Mouse (Mus musculus): ENCODE data around the gene Srsf3. TPM values are rescaled to one million over a fixed set of nuclear protein-coding genes. Genes with fewer than 3 reads are reported as not detected.

Srsf3 gene
- polyA plus RNA-seq, 1 experiment from 2014 or later, result 865 TPM

DNA sequence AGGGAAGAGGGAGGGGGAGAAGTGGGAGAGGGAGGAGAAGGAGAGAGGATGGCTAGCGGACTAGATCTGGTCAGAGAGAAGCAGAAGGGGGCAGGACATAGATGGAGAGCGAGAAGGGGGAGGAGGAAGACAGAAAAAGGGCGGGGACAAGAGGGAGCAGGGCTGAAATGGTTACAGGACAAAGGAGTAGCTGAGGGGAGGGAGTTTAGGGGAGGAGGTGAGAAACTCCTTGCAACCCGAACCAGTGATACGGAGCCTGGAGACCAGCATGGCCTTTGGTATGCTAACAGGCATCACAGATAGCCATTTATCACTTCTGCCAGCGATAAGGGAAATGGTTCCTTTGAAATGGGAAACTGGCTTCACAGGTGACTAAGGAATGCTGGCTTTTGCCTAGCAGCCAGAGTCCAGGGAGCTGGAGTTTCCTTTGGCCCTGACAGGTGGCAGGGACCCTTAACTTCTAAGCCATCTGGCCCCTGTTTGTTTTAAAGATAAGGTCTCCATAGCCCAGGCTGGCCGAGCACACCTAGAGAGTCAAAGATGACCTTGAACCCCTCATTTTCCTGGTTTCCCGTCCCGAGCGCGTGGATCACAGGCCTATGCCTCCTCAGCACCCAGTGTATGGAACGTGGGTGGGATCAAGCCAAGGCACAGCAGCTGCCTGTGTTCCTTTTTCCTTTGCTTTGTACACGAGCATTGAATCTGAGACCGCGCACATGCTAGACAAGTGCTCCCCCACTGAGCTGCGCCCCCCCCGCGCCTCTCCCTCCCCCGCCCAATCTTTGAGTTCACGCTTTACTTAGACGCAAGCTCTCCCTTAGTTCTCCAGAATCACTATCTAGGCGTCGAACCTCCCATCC is 48.6 kb downstream of the Srsf3 start:
- DNase-seq (ENCODE audit: low spot score), result no peak
- peak; percentile 53; the same call in 1 of the 2 replicates for ATAC-seq (replicated peaks; ENCODE audit: low FRiP score)
- H3K4me1 ChIP-seq (replicated peaks; ENCODE audit: control insufficient read depth, insufficient read depth, low read length), result peaks cover 21% of the 10 kb centered on the region
- WGBS, result 3% methylated on average over 22 of the region's 23 CpGs
- H3K36me3 ChIP-seq (ENCODE audit: control insufficient read depth, insufficient read depth, low read length), result no peaks in the 10 kb centered on the region
- peak overlapping the region; percentile 6; the same call in 1 of the 2 replicates for H3K4me2 ChIP-seq (ENCODE audit: low read depth, low read length, severe bottlenecking)
- H3K27me3 ChIP-seq (ENCODE audit: control insufficient read depth, insufficient read depth, low read length), result peaks cover 9% of the 10 kb centered on the region
- H3K4me3 ChIP-seq (ENCODE audit: low read depth, low read length), result no peak overlapping the region
- no peaks in the 10 kb centered on the region for H3K9me3 ChIP-seq (ENCODE audit: control insufficient read depth, low read length)
- no peak overlapping the region for H3K27ac ChIP-seq (ENCODE audit: low read depth, low read length)
- no peak overlapping the region for H3K9ac ChIP-seq (ENCODE audit: low read length)

DNA sequence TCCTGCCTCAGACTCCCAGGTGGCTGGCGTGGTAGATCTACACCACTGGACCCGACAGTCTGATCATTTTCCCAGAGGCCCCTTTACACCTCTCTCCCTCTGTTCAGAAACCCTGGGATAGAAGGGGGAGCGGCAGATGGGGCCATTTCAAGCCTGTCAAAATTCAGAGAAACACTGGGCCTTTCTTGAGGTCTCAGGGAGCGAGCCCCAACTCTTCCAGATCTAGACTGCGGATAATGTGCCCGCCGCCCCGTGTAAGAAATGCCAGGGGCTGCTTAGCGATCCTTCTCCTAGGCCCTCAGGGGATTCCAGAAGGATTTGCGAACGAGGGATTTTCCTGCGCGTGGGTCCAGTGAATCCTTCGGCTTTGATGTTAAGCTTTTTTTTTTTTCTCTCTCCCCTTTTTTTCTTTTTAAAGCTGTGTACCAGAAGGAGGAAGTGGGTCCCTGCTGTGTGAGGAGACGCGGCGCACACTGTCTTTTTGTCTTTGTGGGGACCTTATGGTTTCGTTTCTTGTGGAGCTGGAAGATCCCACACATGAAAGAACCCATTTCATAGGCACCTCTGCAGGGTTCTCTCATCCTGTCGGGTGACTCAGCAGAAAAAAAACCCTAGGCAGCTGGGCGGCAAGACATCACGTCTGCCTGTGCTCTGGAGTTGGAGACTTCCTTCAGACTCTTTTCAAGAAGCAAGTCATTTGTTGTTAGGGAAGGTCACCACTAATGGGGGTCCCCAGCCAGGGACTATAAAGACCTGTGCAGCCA is 49.4 kb downstream of the Srsf3 start:
- DNase-seq (ENCODE audit: low spot score) (no peak), ATAC-seq (replicated peaks; ENCODE audit: low FRiP score) (no peak)
- Histone ChIP-seq H3K9ac (ENCODE audit: low read length) (no peak overlapping the region), H3K27ac (ENCODE audit: low read depth, low read length) (no peak overlapping the region), H3K36me3 (ENCODE audit: control insufficient read depth, insufficient read depth, low read length) (no peaks in the 10 kb centered on the region), H3K4me3 (ENCODE audit: low read depth, low read length) (no peak overlapping the region), H3K4me1 (replicated peaks; ENCODE audit: control insufficient read depth, insufficient read depth, low read length) (peaks cover 21% of the 10 kb centered on the region), H3K4me2 (ENCODE audit: low read depth, low read length, severe bottlenecking) (peak overlapping the region; percentile 19; the same call in 1 of the 2 replicates), H3K27me3 (ENCODE audit: control insufficient read depth, insufficient read depth, low read length) (peaks cover 9% of the 10 kb centered on the region), H3K9me3 (ENCODE audit: control insufficient read depth, low read length) (no peaks in the 10 kb centered on the region)
- 3% methylated on average over 21 of the region's 21 CpGs for WGBS

DNA sequence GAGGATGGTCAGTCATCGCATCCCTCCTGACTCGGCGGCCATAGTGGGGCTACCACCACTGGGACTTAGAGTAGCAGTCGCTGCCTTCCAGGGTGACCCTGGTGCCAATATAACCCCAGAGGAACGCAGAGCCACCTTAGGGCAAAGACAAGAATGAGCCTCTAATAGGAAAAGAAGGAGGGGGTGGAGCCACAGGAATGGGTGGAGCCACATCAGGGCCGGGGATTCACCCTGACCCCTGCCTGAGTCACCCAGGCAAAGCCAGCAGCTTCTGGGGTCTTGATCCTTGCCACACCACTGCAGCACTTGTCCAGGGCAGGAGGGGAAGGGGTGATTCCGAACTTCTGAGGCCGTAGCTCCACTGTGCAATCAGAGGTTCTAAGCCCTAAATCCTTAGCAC is 51.2 kb downstream of the Srsf3 start:
- Histone ChIP-seq H3K4me3 (ENCODE audit: low read depth, low read length) (no peak overlapping the region), H3K9ac (ENCODE audit: low read length) (no peak overlapping the region), H3K36me3 (ENCODE audit: control insufficient read depth, insufficient read depth, low read length) (no peaks in the 10 kb centered on the region), H3K27ac (ENCODE audit: low read depth, low read length) (no peak overlapping the region), H3K9me3 (ENCODE audit: control insufficient read depth, low read length) (no peaks in the 10 kb centered on the region), H3K27me3 (ENCODE audit: control insufficient read depth, insufficient read depth, low read length) (peaks cover 9% of the 10 kb centered on the region), H3K4me1 (replicated peaks; ENCODE audit: control insufficient read depth, insufficient read depth, low read length) (peaks cover 16% of the 10 kb centered on the region), H3K4me2 (ENCODE audit: low read depth, low read length, severe bottlenecking) (no peak overlapping the region)
- DNase-seq (ENCODE audit: low spot score) (no peak), ATAC-seq (replicated peaks; ENCODE audit: low FRiP score) (no peak)
- 94% methylated on average over 8 of the region's 8 CpGs for WGBS

DNA sequence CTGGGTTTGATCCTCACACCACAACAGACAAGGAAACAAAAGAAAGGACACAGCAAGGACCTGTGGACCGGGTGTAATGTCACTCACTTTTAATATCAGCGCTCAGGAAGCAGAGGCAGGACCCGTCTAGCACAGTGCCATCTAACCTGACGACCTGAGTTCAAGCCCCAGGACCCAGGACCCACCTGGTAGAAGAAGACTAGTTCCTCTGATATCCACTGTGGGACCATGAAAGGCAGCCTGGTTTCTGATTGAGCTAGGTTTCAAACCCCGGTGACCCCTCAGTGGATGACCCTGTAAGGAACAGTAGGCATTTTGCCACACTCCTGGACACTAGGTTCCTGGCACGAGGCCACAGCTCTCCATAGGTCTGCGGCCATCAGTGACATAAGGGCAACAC is 52.2 kb downstream of the Srsf3 start:
- ATAC-seq (replicated peaks; ENCODE audit: low FRiP score), result no peak
- H3K27me3 ChIP-seq (ENCODE audit: control insufficient read depth, insufficient read depth, low read length), result peaks cover 9% of the 10 kb centered on the region
- peaks cover 9% of the 10 kb centered on the region for H3K4me1 ChIP-seq (replicated peaks; ENCODE audit: control insufficient read depth, insufficient read depth, low read length)
- H3K4me3 ChIP-seq (ENCODE audit: low read depth, low read length), result no peak overlapping the region
- 91% methylated on average over 7 of the region's 7 CpGs for WGBS
- H3K9ac ChIP-seq (ENCODE audit: low read length), result no peak overlapping the region
- no peak overlapping the region for H3K27ac ChIP-seq (ENCODE audit: low read depth, low read length)
- no peak overlapping the region for H3K4me2 ChIP-seq (ENCODE audit: low read depth, low read length, severe bottlenecking)
- H3K9me3 ChIP-seq (ENCODE audit: control insufficient read depth, low read length), result no peaks in the 10 kb centered on the region
- DNase-seq (ENCODE audit: low spot score), result no peak
- H3K36me3 ChIP-seq (ENCODE audit: control insufficient read depth, insufficient read depth, low read length), result no peaks in the 10 kb centered on the region

DNA sequence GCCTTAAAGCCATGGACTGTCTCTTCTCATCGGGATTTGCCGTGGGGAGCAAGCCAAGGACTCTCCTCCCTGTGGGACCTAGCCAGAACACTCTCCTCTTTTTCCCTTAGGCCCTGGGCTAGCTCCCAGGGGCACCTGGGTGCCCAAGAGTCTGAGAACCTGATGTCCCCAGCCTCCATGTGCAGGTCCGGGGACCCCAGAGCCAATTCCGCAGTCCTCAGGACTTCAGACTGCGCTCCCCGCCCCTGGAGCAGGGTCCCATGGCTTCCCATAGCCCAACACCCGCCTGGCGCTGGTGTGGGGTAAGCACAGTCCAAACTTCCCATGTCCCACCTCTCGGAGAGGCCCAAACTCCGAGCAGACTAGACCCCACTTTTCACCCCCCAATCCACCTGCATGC is 52.8 kb downstream of the Srsf3 start:
- Histone ChIP-seq H3K4me2 (ENCODE audit: low read depth, low read length, severe bottlenecking) (no peak overlapping the region), H3K9me3 (ENCODE audit: control insufficient read depth, low read length) (no peaks in the 10 kb centered on the region), H3K27me3 (ENCODE audit: control insufficient read depth, insufficient read depth, low read length) (peaks cover 9% of the 10 kb centered on the region), H3K4me3 (ENCODE audit: low read depth, low read length) (no peak overlapping the region), H3K36me3 (ENCODE audit: control insufficient read depth, insufficient read depth, low read length) (no peaks in the 10 kb centered on the region), H3K27ac (ENCODE audit: low read depth, low read length) (no peak overlapping the region), H3K9ac (ENCODE audit: low read length) (no peak overlapping the region), H3K4me1 (replicated peaks; ENCODE audit: control insufficient read depth, insufficient read depth, low read length) (peaks cover 9% of the 10 kb centered on the region)
- WGBS, result 81% methylated on average over 10 of the region's 10 CpGs
- ATAC-seq (replicated peaks; ENCODE audit: low FRiP score) (no peak), DNase-seq (ENCODE audit: low spot score) (no peak)

DNA sequence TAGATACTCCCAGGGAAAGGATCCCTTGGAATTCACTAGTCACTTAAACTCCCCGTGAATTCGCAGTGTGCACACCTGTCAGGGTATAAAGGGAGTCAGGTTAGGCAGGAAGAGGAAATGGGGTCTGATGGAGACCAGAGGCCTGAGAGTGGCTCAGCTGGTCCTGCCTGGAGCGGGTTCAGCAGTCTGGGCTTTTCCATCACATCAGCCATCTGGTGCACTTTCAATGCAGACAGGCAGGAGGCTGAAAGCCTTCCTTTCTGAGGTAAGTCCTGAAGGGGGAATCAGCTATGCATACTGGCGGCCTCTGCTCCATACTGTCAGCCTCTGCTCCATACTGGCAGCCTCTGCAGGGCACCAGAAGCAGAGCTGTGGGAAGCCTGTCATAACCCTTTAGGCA is 54.5 kb downstream of the Srsf3 start:
- peaks cover 3% of the 10 kb centered on the region for H3K27me3 ChIP-seq (ENCODE audit: control insufficient read depth, insufficient read depth, low read length)
- no peak overlapping the region for H3K4me3 ChIP-seq (ENCODE audit: low read depth, low read length)
- H3K9me3 ChIP-seq (ENCODE audit: control insufficient read depth, low read length), result no peaks in the 10 kb centered on the region
- no peak overlapping the region for H3K9ac ChIP-seq (ENCODE audit: low read length)
- H3K4me1 ChIP-seq (replicated peaks; ENCODE audit: control insufficient read depth, insufficient read depth, low read length), result no peaks in the 10 kb centered on the region
- no peak for ATAC-seq (replicated peaks; ENCODE audit: low FRiP score)
- H3K4me2 ChIP-seq (ENCODE audit: low read depth, low read length, severe bottlenecking), result no peak overlapping the region
- no peak overlapping the region for H3K27ac ChIP-seq (ENCODE audit: low read depth, low read length)
- 70% methylated on average over 4 of the region's 4 CpGs for WGBS
- no peaks in the 10 kb centered on the region for H3K36me3 ChIP-seq (ENCODE audit: control insufficient read depth, insufficient read depth, low read length)
- DNase-seq (ENCODE audit: low spot score), result no peak

DNA sequence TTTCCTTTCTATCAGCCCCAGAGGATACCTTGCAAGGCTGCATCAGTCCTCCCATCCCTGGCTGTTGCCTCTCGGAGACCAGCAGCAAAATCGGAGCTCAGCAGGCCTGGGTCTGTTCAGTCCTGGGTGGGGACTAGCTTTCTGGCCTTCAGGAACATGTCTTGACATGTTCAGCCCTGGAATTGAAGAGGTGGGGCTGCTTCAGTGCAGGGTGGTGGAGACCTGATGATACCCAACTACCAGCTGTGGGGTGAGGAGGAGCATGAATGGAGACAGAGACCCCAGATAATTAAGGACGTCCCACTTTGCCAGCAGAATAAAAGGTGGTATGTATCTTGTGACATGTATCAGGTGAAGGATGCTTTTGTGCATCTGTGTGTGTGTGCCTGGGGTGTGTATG is 58.3 kb downstream of the Srsf3 start, which contains the start of gene Cdkn1a:
Cdkn1a (plus strand) TSS at position 201 of the 400 bp plus-strand sequence.
- Histone ChIP-seq H3K9me3 (ENCODE audit: control insufficient read depth, low read length) (no peaks in the 10 kb centered on the region), H3K4me3 (ENCODE audit: low read depth, low read length) (no peak within 1 kb of the TSS), H3K9ac (ENCODE audit: low read length) (no peak within 1 kb of the TSS), H3K27me3 (ENCODE audit: control insufficient read depth, insufficient read depth, low read length) (peaks cover 26% of the 10 kb centered on the region), H3K4me1 (replicated peaks; ENCODE audit: control insufficient read depth, insufficient read depth, low read length) (peaks cover 13% of the 10 kb centered on the region; the same call in 1 of the 2 replicates), H3K36me3 (ENCODE audit: control insufficient read depth, insufficient read depth, low read length) (no peaks in the 10 kb centered on the region), H3K4me2 (ENCODE audit: low read depth, low read length, severe bottlenecking) (no peak within 1 kb of the TSS), H3K27ac (ENCODE audit: low read depth, low read length) (no peak within 1 kb of the TSS)
- DNase-seq (ENCODE audit: low spot score), result no peak
- 77% methylated on average over 3 of the region's 3 CpGs for WGBS
- ATAC-seq (replicated peaks; ENCODE audit: low FRiP score), result no peak

DNA sequence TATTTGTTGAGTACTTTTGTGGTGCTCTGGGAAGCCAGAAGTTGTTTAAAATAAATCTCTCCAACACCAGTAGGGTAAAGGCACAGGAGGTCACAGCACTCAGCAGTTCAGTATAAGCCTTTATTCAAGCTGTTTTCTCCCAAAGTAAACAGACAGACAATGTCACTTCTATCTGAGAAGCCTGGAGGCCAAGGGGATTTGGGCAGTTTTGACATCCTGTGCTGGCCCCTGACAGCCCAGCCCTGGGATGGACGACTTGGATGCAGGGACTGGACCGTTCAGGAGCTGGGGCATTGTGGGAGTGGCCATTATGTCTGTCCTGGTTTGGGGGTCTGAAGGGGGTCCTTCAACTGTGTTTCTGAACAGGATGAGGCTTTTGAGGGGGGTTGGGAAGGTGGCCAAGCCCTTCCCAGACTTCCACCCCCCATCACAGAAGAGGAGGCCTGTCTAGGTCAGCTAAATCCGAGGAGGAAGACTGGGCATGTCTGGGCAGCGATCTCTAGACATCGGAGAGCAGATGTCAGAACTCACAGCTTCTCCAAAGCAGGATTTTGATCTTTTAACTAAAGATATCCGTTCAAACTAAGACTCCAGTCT is 59.0 kb downstream of the Srsf3 start:
- peaks cover 26% of the 10 kb centered on the region for H3K27me3 ChIP-seq (ENCODE audit: control insufficient read depth, insufficient read depth, low read length)
- WGBS, result 51% methylated on average over 6 of the region's 6 CpGs
- H3K4me3 ChIP-seq (ENCODE audit: low read depth, low read length), result no peak overlapping the region
- H3K27ac ChIP-seq (ENCODE audit: low read depth, low read length), result no peak overlapping the region
- DNase-seq (ENCODE audit: low spot score) (no peak), ATAC-seq (replicated peaks; ENCODE audit: low FRiP score) (no peak)
- H3K9me3 ChIP-seq (ENCODE audit: control insufficient read depth, low read length), result no peaks in the 10 kb centered on the region
- H3K36me3 ChIP-seq (ENCODE audit: control insufficient read depth, insufficient read depth, low read length), result no peaks in the 10 kb centered on the region
- no peak overlapping the region for H3K4me2 ChIP-seq (ENCODE audit: low read depth, low read length, severe bottlenecking)
- H3K9ac ChIP-seq (ENCODE audit: low read length), result no peak overlapping the region
- H3K4me1 ChIP-seq (replicated peaks; ENCODE audit: control insufficient read depth, insufficient read depth, low read length), result peaks cover 13% of the 10 kb centered on the region; the same call in 1 of the 2 replicates
